ENCODE assay signal across 10 mouse cellular contexts in genomic region chr17:35460513-35461341, GRCm38 (mm10). TPM values are rescaled to one million over a fixed set of nuclear protein-coding genes. Genes with fewer than 3 reads are reported as not detected.
"Had no signal": no experiment of that assay in that cellular context is flagged by ENCODE, and none has a peak within 500 bp of the region (broad histone marks: within the 10 kb centered on the region; RNA-seq: fewer than 3 reads in every experiment).

No protein-coding gene starts in this region.

RNA-seq across cellular contexts. Expression of gene H2-Q6, which starts 36.1 kb away (rescaled TPM):
- total RNA-seq: layer of hippocampus, adult 2 months; layer of hippocampus, postnatal 10 days had no signal

RNA-seq across cellular contexts. Expression of gene Pou5f1, which starts 45.1 kb away (rescaled TPM):
- total RNA-seq: left cerebral cortex, postnatal 36 days had no signal
- polyA plus RNA-seq: kidney, embryonic 14.5 days; liver, embryonic 13.5 days; liver, postnatal 0 days; macrophage; midbrain, embryonic 10.5 days; neural tube, embryonic 12.5 days; stomach, postnatal 0 days had no signal
